Mouse (Mus musculus) layer of hippocampus, adult 2 months (tissue): ENCODE measurements at regions not wholly inside any gene's neighbourhood (a gene's known extent, or its start where the extent isn't known, plus 50 kb on each side); places are given as distances from the start of the nearest gene placed in this dataset.
A peak's percentile ranks its signal among the peaks of the same experiment; 100 is the strongest.

Source experiments
- DNase-seq, 2 experiments: peaks; one replicate each; pipeline ENCODE4 v3.0.0; 2022; ENCODE audit warnings: low spot score in 2 of 2
- H3K27ac ChIP-seq: fragments of 200-600 bp; 2 replicates; pipeline ENCODE4 v1.8.1; 2022
- H3K4me3 ChIP-seq: fragments of 200-600 bp; 2 replicates; pipeline ENCODE4 v1.8.1; 2022; ENCODE audit warnings: mild to moderate bottlenecking
- CTCF ChIP-seq: fragments of 200-600 bp; conservative IDR thresholded peaks from 2 replicates; pipeline ENCODE4 v1.8.1; 2022; ENCODE audit warnings: antibody characterized with exemption, mild to moderate bottlenecking, moderate library complexity

DNA sequence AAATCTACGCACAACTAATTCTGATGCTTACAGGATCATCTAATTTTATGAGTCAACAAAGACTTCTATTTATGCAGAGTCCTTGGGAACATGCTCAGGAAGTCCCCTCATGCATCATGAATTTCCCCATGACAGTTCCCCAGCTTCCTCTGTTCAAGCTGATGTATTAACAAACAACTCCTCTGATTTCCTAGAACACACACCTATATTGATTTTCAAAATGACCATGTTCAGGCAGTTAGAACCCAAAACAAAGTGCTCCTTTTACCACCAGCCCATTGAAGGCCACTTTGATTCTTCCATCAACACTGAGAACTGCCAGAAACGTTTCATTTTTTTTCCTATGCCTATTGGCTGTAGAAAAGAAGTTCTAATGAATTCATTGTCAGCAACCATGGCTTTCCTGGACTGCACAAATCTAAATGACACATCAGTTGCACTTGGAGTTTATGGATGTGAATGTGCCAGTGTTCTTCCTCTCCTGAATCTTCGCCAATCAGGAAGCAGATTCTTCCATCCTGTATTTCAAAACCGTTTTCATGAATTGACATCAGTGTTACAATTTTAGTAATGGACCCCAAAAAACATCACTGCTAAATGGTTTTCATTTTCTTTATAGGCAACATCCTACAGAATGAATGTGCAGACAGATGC is 1435.3 kb upstream of the Gm12353 start:
- TF ChIP-seq CTCF = no peak
- Histone ChIP-seq H3K4me3 (no peak overlapping the region), H3K27ac (no peak overlapping the region)
- peak in 1 of 2 experiments; percentile 1 for DNase-seq

- H3K4me3 ChIP-seq = no peak overlapping the region
- no peak for TF ChIP-seq CTCF
- no peak for DNase-seq
- H3K27ac ChIP-seq = no peak overlapping the region
Measured at GRCm38 (mm10) chr4:18170862-18171261, 1434.4 kb upstream of the Gm12353 start.

DNA sequence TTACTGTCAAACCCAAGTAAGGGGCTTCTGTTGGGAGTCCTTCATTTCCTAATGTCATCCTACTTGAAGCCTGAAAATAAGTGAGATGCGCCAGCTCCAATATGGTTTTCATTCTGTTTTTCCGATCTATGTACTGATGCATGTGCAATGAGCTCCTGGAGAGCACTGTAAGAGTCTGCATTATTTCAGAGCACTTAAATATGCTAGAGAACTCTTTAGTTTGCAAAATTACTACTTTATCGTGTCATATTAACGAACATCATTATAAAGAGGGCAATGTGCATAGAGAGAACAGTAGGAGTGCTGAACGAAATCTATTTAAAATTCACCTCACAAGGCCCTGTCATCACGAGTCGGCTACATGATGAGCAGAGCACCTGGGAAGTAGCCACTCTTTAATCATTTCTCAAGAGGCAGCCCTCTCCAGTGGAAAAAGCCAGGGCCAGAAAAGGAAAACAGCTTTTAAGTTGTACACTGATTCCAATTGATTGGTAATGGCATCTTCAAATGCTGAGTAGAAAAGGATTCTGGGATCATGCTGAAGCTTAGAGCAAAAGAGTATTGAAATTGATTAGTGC is 1424.3 kb upstream of the Gm12353 start:
- Histone ChIP-seq H3K4me3 (no peak overlapping the region), H3K27ac (no peak overlapping the region)
- TF ChIP-seq CTCF = no peak
- DNase-seq = no peak
